Mouse (Mus musculus) retina, adult 2 months (tissue): ENCODE results near the gene Msi2.
A peak's percentile ranks its signal among the peaks of the same experiment; 100 is the strongest.

Experiments used
- DNase-seq: peaks from one replicate; pipeline ENCODE4 v3.0.0-alpha.2; 2012; ENCODE audit warnings: low read depth, low spot score

The Msi2 gene

DNA sequence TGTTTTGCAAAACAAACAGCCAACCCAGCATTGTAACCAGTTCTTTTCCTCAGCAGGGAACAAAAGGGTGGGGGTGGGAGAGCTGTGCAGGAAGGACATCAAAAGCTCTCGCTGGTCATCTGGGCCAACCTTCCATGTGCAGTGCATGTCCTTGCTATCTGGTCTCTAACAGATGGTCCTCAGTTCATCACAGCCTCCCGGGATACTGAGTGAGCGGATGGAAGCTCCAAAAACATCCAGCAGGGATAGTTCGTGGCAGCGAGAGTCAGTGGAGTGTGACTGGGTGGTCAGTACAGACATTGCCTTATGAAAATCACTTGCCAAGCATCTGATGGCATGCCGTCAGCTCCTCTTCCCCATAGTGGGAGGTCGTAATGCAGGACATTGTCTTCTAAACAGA lies 153.5 kb downstream of the Msi2 start:
- DNase-seq, result no peak

DNA sequence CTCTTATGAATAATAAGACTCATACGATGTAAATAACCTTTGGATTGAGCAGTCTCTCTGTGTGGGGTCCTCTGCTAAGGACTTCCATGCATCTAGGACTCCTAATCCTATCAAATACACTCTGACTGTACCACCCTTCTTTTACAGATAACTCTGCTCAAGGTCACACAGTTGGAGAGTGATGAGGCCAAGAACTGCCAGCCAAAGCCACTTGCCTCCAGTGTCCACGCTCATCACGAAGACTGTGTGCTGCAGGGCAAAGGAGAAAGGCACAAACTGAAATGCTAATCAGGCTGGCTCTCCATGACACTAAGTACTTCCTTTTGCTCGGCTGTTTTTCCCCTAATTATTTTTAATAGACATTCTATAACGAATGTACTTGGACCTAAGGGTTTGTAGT lies 153.9 kb downstream of the Msi2 start:
- DNase-seq, result no peak

DNA sequence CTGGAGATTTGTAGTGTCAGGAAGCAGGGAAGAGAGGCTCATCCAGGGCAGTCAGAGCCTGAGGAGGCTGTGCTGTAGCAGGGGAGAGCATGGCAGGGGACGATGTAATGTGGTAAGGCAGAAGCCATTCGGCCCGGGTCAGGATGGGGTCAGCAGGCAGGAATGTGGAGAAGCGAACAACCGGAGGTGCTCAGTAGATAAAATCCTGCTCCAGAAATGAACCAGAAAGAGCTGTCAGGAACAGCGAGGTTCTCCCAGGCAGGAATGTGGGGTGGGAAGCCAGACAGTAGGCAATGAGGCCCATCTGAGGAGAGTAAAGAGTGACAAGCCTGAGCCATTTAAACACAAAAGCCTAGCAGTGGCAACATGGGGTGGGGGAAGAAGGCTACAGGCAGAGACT lies 157.1 kb downstream of the Msi2 start:
- no peak for DNase-seq

DNA sequence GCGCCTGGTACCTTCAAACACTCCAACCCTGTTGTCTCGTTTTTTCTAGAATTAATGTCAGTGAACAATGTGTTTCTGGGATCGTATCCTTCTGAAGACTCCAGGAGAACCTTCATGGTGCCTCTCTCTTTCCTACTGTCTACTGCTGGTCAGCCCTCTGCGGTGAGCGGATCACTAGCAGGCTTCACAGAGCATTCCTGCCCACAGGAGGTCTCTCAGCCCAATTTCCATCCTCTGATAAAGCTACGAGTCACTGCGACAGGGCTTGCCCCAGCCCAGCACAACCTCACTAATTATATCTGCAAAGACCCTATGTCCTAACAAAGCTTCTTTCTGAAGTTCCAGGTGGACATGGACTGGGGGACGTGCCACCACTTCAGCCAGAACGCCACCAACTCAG lies 157.7 kb downstream of the Msi2 start:
- DNase-seq, result no peak

DNA sequence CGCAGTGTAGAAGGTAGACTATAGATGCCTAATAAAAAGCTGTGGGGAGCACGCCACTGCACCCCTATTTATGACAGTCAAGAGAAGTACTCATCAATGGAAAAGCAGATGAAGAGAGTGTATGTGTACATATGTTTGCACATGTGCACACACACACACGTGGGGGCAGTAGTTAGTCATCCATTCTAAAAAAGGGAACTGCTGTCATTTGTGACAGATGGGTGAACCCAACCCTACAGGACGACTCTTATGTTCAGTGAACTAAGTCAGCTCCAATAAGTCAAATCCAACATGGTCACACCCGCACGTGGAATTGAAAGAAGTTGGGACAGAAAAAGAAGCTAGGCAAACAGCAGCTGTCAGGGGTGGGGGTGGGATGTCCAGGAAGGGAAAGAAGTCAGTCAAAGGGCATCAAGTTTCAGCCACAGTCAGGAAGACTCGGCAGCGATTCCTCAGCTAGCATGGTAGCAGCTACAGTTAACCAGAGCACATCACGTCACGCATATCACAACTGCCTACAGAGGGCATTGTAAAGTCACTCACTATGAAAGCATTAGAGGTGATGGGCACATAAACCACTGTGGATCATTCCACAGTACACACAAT lies 158.8 kb downstream of the Msi2 start:
- no peak for DNase-seq

DNA sequence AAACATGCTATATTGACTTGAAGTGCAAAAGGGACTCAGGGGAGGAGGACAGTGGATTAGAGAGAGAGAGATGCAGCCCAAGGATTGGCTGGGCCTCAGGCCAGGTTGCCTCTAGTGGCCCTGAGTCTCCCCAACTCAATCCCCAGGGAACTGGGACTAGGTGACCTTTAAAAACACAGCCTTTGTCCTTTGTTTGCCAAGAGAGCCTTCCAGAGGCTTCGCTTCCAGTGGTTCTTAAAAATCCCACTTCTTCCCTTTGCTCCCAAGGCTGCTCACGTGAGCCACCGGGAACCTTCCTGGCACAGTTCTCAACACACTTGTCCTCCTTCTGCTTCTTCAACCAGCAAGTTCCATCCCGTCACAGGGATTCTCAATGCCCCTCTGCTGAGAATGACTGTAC lies 159.6 kb downstream of the Msi2 start:
- DNase-seq, result no peak

DNA sequence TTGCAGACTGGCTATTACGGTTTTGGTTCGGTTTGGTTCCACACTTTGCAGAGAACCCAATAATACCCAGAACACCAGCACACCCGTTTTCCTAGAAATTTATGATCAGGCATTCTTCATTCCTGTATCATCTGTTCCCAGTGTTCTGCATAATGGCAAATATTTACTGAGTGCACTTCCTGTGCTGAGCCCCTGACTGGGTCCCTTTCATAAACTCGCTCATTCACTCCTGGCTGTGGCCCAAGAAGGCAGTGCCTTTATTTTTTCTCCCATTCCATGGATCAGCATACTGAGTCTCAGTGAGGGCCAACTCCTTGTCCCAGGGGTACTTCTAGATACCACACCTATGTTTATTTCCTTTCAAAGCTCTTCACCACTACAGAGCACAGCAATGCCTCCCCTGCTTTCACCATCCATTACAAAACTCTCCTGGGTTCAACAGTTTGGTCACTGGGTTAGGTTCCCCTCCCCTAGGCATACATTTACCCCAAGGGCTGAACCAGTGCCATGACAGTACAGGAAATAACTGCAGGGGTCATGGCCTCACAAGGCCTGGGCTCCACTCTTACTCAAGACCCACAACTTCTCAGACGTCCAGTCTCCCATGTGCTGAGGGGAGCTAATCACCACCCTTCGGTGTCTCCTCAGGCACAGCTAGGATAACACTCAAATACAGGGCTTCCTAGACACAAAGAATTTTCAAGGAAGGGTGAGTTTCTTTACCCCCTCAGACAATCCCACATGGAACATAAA lies 160.3 kb downstream of the Msi2 start:
- DNase-seq, result no peak

DNA sequence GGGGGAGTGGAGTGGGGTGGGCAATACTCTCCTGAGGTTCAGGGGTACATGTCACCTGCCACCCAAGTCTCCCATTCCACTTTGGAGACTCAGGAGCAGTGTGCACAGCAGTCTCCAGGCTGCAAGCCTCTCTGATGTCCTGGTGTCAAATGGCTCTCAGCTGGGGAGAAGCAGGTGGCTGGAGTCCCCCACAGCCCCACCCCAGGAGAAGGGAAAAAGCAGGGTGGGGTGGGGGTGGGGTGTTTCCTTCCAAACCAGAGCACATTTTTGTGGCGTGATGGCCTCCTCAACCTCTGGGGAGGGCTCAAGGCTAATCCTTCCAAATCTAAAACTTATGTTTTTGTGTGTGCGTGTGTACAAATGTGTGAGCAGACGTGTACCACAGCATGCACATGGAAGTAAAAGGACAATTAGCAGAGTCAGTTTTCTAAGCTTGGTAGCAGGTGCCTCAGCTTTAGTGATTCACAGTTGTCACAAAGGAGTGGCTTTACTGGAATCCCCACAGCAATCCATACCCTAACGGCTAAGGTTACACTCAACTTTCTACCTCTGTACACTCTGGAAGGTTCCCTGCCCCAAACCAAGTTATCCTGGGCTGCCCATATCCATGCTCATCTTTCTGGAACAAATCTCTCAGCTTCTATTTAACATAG lies 161.1 kb downstream of the Msi2 start:
- DNase-seq, result no peak

DNA sequence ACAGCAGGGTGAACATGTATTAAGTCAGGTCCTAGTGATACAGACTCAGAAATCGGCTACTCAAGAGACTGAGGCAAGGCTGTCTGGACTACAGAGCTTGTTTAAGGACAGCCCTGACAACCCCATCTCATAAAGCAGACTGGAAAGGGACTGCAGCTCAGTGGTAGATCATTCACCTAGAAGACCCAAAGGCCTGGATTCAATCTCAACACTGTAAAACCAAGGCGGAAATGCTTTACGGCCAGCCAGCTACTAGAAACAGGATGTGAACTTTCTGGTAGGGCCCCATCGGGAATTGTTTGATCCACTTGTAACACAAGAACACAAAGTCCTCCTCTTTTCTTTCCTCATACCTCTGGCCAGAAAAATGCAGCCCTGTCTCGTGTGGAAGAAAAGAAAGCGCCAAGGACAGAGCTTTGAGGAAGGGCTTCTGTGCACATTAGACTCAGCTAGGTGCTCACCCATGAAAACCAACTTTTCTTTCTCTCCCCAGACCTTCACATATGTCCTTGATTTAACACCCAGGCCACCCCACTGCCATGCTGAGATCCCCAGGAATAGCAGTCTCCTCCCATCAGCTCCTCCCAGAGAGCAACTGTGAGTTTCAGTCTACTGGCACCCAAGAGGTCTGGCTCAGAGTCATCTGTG lies 162.3 kb downstream of the Msi2 start:
- DNase-seq, result no peak

DNA sequence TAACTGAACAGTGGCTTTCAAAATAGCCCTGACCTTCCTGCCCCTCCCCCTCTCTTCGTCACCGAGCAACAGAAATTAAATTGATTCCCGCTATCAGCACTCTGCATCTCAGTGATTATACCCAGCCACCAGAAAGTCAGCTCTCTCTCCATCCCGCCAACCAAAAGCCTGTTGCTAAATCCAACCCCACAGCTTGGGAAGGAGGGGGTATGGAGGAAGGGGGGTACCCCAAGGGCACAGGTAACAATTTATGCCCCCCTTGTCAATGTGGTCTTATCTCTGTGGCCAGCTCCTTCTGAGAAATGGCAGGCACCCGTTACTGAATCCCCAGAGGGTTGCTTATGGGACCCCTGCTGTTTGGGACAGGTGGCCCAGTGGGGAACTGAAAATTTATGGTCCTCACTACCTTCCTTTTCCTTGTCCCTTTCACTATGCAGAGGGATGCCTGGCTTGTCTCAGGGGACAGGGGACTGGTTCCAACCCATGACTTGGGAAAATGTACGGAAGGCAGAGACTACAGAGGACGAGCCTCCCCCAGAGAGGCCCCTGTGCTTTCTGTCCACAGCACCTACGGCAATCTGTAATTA lies 163.0 kb downstream of the Msi2 start:
- no peak for DNase-seq

DNA sequence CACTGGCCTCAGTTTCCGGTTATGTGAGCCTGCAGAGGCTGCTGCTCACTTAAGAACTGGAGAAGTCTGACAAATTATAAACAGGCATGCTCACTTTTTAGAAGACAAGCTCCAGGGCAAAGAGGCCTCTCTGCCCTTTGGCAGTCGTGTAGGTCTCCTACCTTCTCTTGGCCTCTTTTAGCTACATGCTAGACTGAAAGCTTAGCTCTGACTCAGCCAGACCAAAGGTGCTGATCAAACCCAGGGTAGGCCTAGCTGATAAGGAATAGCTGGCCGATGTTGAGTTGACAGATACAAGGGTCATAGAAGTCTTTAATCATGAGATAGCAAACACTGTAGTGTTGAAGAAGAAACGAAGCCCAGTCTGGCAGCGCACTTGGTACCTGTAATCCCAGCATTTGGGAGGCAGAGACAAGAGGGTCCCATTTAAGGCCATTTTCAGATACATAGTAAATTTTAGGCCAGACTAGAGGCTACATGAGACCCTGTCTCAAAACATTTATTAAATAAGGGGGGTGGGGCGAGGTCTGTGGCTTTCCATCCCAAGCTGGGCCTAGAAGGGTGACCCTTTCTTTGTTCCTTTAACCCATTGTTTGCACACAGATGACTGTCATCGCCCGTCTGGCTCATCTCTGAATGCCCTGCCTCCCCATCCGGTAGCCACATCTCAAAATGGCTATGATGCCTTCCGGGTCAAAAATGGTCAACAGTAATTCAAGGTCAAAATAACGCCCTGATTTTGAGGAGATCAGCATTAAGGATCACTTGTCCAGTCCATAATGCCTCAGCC lies 164.6 kb downstream of the Msi2 start:
- DNase-seq, result no peak

DNA sequence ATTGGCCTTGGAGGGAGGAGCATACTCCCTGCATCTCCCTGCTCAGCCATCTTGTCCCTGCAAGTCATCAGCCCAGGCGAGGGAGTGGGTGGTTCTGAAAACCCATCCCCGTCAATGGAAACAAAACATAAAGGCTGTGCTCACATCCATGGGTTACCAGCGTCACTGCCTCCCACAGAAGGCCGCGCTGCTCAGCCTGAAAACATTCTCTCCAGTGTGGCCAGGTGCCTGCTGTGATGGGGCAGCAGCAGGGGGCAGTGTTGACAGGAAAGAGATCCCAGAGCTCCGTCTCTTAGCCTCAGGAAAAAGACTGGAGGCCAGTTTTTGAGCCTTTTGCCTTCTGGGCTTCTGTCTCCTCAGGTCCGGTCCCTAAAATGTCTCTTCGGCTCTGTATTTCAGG lies 165.3 kb downstream of the Msi2 start:
- peak; percentile 41 for DNase-seq

DNA sequence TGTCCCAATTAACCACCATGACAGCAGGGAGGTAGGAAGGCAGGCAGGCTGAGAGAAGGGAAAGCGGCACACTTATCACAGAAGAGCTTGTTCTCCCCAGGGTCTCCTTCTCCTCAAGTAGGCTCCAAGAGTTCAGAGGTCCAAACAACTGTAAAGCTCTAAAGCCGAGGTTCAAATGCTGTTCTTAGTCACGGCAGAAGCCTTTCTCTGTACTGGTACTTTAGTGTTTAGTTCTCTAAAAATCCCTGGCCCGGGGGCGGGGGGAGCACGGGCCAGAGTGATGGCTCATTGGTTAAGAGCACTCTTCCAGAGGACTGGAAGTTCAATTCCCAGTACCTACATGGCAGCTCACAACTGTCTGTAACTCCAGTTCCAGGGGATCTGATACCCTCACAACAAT lies 165.9 kb downstream of the Msi2 start:
- no peak for DNase-seq

DNA sequence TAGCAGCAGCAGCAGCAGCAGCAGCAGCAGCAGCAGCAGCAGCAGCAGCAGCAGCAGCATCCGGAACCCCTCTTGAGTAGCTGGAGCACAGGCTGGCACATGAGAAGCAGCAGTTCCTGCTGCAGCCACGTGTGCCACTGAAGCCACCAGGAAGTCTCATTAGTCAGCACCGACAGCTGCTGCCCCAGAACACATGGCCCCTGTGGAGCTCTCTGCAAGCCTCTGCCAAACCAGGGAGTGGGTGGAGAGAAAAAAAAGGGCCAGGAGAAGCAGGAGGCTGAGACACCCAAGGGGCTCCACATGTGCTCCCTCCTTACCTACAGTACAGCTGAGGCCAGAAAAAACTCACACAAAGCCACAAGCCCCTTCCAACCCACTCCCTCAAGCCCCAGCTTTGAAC lies 167.3 kb downstream of the Msi2 start:
- DNase-seq, result no peak

DNA sequence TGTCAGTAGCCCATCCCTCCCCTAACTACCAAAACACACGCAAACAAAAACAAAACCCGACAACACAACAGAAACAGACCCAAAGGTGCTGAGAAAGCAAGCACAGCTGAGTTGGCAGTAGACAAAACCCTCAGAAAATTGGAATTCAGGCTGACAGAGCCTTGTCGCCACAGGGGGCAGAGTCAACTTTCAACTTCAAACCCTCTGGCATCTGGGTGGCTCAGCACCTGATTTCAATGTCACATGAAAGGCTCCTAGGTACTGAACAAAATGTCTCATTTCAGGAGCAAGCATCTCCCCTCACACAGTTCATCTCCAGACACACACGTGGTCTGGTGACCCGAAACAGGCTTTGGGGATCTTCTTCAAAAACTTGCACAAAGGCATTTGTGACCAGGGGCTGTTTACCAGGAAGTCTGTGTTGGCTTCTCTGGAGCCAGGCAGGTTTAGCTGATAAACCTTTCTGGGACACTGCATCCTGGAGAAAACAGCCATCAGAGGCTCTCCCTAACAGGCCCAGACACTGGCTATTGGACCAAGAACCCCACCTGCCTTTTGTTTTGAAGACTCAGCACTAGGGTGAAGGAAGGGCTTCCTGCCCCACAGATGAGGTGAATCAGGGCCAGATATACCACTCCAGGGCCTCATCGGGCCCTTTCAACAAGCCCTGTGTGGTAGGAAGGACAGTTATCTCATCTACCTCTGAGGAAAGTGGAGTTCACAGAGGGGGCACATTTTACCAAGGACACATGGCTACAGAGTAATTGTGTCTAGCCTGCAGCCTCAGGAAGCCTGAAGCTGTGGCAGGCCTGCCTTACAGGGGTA lies 168.0 kb downstream of the Msi2 start:
- no peak for DNase-seq

DNA sequence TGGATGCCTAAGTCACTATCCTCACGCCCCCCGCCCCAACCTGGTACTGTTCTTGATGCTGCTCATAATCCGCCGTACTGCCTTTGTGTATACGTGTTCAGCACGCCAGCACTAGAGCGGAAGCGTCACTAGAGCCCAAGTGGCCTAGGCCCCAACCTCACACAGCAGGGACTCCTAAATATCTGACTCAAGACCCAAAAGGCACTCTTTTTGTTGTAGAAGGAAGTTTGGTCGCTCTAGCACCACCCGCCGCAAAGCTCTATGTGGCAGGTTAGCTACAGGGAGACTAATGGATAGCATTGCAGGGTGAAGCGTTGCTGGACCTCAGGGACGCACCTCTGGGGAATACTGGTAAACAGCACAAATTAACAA lies 168.8 kb downstream of the Msi2 start:
- no peak for DNase-seq

DNA sequence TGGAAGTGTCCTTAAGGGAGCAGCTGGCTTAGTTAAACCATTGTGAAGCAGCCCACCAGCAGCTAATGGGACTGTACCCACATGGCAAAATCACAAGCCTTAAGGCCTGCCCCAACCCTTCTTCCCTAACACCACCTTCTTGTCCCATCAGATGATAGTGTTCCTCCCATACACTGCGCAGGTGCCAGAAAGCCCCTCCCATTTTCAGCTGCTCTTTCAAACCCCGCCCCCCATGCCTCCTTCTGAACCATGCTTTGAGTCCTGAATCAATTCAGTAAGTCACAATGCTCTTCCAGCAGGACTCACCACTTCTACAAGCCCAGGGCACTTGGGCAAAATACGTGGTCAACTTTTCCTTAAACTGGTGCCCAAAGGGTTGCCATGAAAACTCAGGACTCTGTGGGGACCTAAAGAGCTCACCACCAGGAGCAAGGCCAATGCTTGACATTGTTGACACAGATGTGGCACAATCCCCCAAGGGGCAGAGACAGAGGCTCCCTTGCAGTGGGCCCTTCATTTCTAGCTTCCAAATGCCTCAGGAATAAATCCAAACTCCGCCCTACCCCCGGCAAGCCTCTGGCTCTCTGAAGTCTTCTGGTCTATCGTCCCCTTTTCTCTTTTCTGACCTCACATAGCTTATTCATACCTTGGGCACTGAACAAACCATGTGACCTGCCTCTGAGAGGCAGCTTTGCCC lies 169.3 kb downstream of the Msi2 start:
- no peak for DNase-seq

DNA sequence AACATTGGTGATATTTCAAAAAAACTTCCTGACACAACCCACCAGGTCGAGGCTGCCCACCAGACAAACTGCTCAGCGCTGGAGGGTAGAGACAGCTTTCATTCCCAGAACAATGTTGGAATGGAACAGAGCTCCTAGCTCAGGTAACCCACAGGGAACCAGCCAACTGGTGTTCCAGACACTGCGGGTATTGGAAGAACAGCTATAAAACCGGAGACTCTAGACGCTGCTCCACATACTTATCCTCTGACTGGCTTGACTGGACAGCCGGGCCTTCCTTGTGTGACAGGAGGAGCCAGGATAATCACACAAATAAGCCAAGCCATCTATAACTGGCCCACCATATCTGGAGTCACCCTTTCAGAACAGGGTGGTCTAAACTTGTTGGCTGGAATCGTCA lies 169.9 kb downstream of the Msi2 start:
- DNase-seq, result no peak

DNA sequence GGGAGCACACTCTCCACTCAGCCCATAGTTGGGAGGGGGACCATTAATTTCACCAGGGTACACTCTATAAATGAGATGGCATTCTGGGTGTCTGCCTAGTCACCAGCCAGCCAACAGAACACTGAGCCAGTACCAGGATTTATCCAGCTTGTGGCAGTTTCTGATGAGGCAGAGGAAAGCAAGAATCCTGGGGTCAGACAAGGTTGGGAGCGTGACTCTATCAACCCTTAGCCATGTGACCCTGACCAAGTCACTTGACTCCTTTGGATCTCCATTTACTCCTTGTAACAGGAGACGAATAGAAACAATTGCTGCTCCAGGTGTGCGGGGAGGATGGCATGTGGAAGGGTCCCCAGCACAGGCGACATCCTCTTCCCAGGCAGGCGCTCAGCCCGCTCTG lies 174.5 kb downstream of the Msi2 start:
- DNase-seq, result no peak

DNA sequence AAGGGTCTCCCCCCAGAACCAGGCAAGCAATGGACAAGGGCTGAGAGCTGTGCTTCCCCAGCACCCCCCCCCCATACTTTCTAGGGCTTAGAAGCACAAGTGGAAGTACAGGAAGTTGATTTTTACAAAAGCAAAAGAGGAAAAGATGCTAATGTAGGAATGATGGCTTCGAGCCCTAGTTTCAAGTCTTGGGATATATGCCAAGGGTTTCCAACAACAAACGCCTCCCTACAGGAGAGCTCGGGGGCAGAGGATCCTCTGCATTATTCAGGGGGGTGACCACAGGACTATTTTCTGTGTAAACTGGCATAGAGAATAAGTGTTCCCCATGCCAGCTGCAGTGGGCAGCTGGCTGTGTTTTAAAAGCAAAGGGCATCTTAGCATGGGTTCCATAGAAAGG lies 175.5 kb downstream of the Msi2 start:
- DNase-seq, result no peak
